Mouse (Mus musculus) thymus, postnatal 14 days (tissue): ENCODE measurements around the gene Zfyve28.

Experiments used
- DNase-seq: peaks from one replicate; pipeline ENCODE4 v3.0.0; 2021

The Zfyve28 gene

GRCm38 (mm10) chr5:34204911-34205310 lies 83.3 kb downstream of the Zfyve28 start:
- no peak for DNase-seq

- DNase-seq: no peak
These were observed 86.2 kb downstream of the Zfyve28 start for GRCm38 (mm10) chr5:34202006-34202405.

GRCm38 (mm10) chr5:34201396-34201795 lies 86.9 kb downstream of the Zfyve28 start:
- DNase-seq: peak; percentile 63

GRCm38 (mm10) chr5:34198615-34199014 lies 89.6 kb downstream of the Zfyve28 start:
- peak; percentile 54 for DNase-seq

GRCm38 (mm10) chr5:34197243-34197642 lies 91.0 kb downstream of the Zfyve28 start:
- peak; percentile 50 for DNase-seq

GRCm38 (mm10) chr5:34196423-34196822 lies 91.8 kb downstream of the Zfyve28 start:
- peak; percentile 91 for DNase-seq

- DNase-seq: no peak
These were observed 92.5 kb downstream of the Zfyve28 start for GRCm38 (mm10) chr5:34195786-34196185.

GRCm38 (mm10) chr5:34194975-34195662 lies 93.1 kb downstream of the Zfyve28 start:
- peak; percentile 54 for DNase-seq

GRCm38 (mm10) chr5:34194426-34194825 lies 93.8 kb downstream of the Zfyve28 start:
- peak; percentile 58 for DNase-seq

GRCm38 (mm10) chr5:34191843-34192242 lies 96.4 kb downstream of the Zfyve28 start:
- peak; percentile 52 for DNase-seq

- DNase-seq: no peak
These were observed 97.2 kb downstream of the Zfyve28 start for GRCm38 (mm10) chr5:34191021-34191420.

- peak; percentile 26 for DNase-seq
These were observed 98.7 kb downstream of the Zfyve28 start for GRCm38 (mm10) chr5:34189521-34189920.

- no peak for DNase-seq
These were observed 99.4 kb downstream of the Zfyve28 start for GRCm38 (mm10) chr5:34188856-34189255.

- DNase-seq: peak; percentile 98
These were observed 100.5 kb downstream of the Zfyve28 start, which contains the start of gene Mxd4 for GRCm38 (mm10) chr5:34187601-34188316. Gene Mxd4 (minus strand): TSS chr5:34187720.

- DNase-seq: peak; percentile 65
These were observed 101.3 kb downstream of the Zfyve28 start for GRCm38 (mm10) chr5:34186961-34187391.

GRCm38 (mm10) chr5:34186391-34186790 lies 101.9 kb downstream of the Zfyve28 start:
- no peak for DNase-seq

GRCm38 (mm10) chr5:34185791-34186190 lies 102.5 kb downstream of the Zfyve28 start:
- DNase-seq: no peak

GRCm38 (mm10) chr5:34185051-34185580 lies 103.1 kb downstream of the Zfyve28 start:
- DNase-seq: no peak

GRCm38 (mm10) chr5:34183976-34184375 lies 104.3 kb downstream of the Zfyve28 start:
- no peak for DNase-seq

GRCm38 (mm10) chr5:34183156-34183880 lies 104.9 kb downstream of the Zfyve28 start:
- no peak for DNase-seq

- no peak for DNase-seq
These were observed 105.8 kb downstream of the Zfyve28 start for GRCm38 (mm10) chr5:34182486-34182885.

GRCm38 (mm10) chr5:34177821-34178220 lies 110.4 kb downstream of the Zfyve28 start:
- no peak for DNase-seq

- peak; percentile 3 for DNase-seq
These were observed 111.2 kb downstream of the Zfyve28 start for GRCm38 (mm10) chr5:34177091-34177490.
